Mouse (Mus musculus) E14TG2a.4 (cell line): ENCODE results near the gene Elf3.

Experiments used
- CTCF ChIP-seq: conservative IDR thresholded peaks from 2 replicates; pipeline ENCODE4 v1.5.1; 2014; ENCODE audit warnings: low read length
- NANOG ChIP-seq: IDR thresholded peaks from 2 replicates; pipeline ENCODE4 v1.6.1; 2014; ENCODE audit warnings: borderline replicate concordance, low read length, mixed read lengths

- TF ChIP-seq CTCF = no peak
- TF ChIP-seq NANOG = no peak
Measured at GRCm38 (mm10) chr1:135248434-135248850, 9.9 kb downstream of the Elf3 start.
